Mouse (Mus musculus) olfactory bulb, adult 2 months (tissue): ENCODE results near the gene Frmd4b. TPM values are rescaled to one million over a fixed set of nuclear protein-coding genes. Genes with fewer than 3 reads are reported as not detected.

Experiments
- H3K27ac ChIP-seq: fragments of 200-500 bp; 2 replicates; pipeline ENCODE4 v1.5.1; 2012; ENCODE audit warnings: low read depth, low read length; ENCODE audit not compliant: insufficient read depth
- H3K4me1 ChIP-seq: fragments of 200-500 bp; 2 replicates; pipeline ENCODE4 v1.6.1; 2012; ENCODE audit warnings: low read length; ENCODE audit not compliant: control insufficient read depth, insufficient read depth
- H3K4me3 ChIP-seq: fragments of 200-500 bp; 2 replicates; pipeline ENCODE4 v1.5.1; 2012; ENCODE audit warnings: mild to moderate bottlenecking, low read depth, low read length, moderate library complexity; ENCODE audit not compliant: insufficient read depth
- CTCF ChIP-seq: fragments of 200-500 bp; IDR thresholded peaks from 2 replicates; pipeline ENCODE4 v1.5.1; 2012; ENCODE audit warnings: low read depth, mild to moderate bottlenecking, low read length, moderate library complexity; ENCODE audit not compliant: insufficient read depth
- POLR2A ChIP-seq: fragments of 200-500 bp; IDR thresholded peaks from 2 replicates; pipeline ENCODE4 v1.6.1; 2012; ENCODE audit warnings: mild to moderate bottlenecking, low read depth, low read length, moderate library complexity; ENCODE audit not compliant: insufficient read depth
- WGBS: fragments of 180-500 bp; shearing (Covaris S2); methylation state at CpG from one replicate; pipeline ENCODE4 v1.1.7; 2018; 5-methylcytosine and 5-hydroxymethylcytosine counted together
- polyA plus RNA-seq: library from polyadenylated mRNA; stranded (reverse); fragments of >200 nt; gene quantifications from 2 replicates; pipeline ENCODE4 v1.2.4, GENCODE M21; 2012; ENCODE audit warnings: low replicate concordance; ENCODE audit not compliant: missing spikeins, insufficient read depth, insufficient read length

The Frmd4b gene
- polyA plus RNA-seq, 1 experiment, result not detected

GRCm38 (mm10) chr6:97615901-97616461 is 1.4 kb downstream of the Frmd4b start:
- TF ChIP-seq POLR2A (no peak), CTCF (no peak)
- WGBS, result 5% methylated on average over 16 of the region's 16 CpGs
- Histone ChIP-seq H3K4me1 (peaks cover 8% of the 10 kb centered on the region; the same call in 1 of the 2 replicates), H3K4me3 (peak overlapping the region; percentile 89), H3K27ac (no peak overlapping the region)

- no peak overlapping the region for H3K27ac ChIP-seq
- H3K4me3 ChIP-seq, result no peak overlapping the region
- TF ChIP-seq POLR2A, result no peak
- no peak for TF ChIP-seq CTCF
- peaks cover 8% of the 10 kb centered on the region; the same call in 1 of the 2 replicates for H3K4me1 ChIP-seq
Observed at GRCm38 (mm10) chr6:97614179-97614578, 3.2 kb downstream of the Frmd4b start.

- 74% methylated on average over 5 of the region's 5 CpGs for WGBS
- H3K27ac ChIP-seq, result no peak overlapping the region
- peaks cover 8% of the 10 kb centered on the region; the same call in 1 of the 2 replicates for H3K4me1 ChIP-seq
- H3K4me3 ChIP-seq, result no peak overlapping the region
- TF ChIP-seq POLR2A (no peak), CTCF (no peak)
Observed at GRCm38 (mm10) chr6:97612861-97613260, 4.5 kb downstream of the Frmd4b start.

- WGBS, result 71% methylated on average over 2 of the region's 2 CpGs
- H3K4me3 ChIP-seq, result no peak overlapping the region
- H3K4me1 ChIP-seq, result no peaks in the 10 kb centered on the region
- no peak overlapping the region for H3K27ac ChIP-seq
- no peak for TF ChIP-seq POLR2A
- TF ChIP-seq CTCF, result no peak
Observed at GRCm38 (mm10) chr6:97610051-97610450, 7.3 kb downstream of the Frmd4b start.

GRCm38 (mm10) chr6:97607646-97608045 is 9.7 kb downstream of the Frmd4b start:
- WGBS, result 89% methylated on average over 3 of the region's 3 CpGs
- H3K27ac ChIP-seq, result no peak overlapping the region
- H3K4me1 ChIP-seq, result no peaks in the 10 kb centered on the region
- H3K4me3 ChIP-seq, result no peak overlapping the region
- TF ChIP-seq POLR2A (no peak), CTCF (no peak)

- Histone ChIP-seq H3K27ac (no peak overlapping the region), H3K4me3 (no peak overlapping the region), H3K4me1 (no peaks in the 10 kb centered on the region)
- 71% methylated on average over 3 of the region's 3 CpGs for WGBS
- TF ChIP-seq CTCF (no peak), POLR2A (no peak)
Observed at GRCm38 (mm10) chr6:97595218-97595617, 22.1 kb downstream of the Frmd4b start.

GRCm38 (mm10) chr6:97594589-97594988 is 22.8 kb downstream of the Frmd4b start:
- 97% methylated on average over 7 of the region's 7 CpGs for WGBS
- H3K27ac ChIP-seq, result no peak overlapping the region
- H3K4me3 ChIP-seq, result no peak overlapping the region
- no peaks in the 10 kb centered on the region for H3K4me1 ChIP-seq
- no peak for TF ChIP-seq POLR2A
- TF ChIP-seq CTCF, result no peak

- Histone ChIP-seq H3K4me3 (no peak overlapping the region), H3K27ac (no peak overlapping the region), H3K4me1 (peaks cover 3% of the 10 kb centered on the region; the same call in 1 of the 2 replicates)
- WGBS, result 78% methylated on average over 5 of the region's 5 CpGs
- TF ChIP-seq POLR2A (no peak), CTCF (no peak)
Observed at GRCm38 (mm10) chr6:97590230-97590629, 27.1 kb downstream of the Frmd4b start.

GRCm38 (mm10) chr6:97589581-97589980 is 27.8 kb downstream of the Frmd4b start:
- H3K4me1 ChIP-seq, result peaks cover 3% of the 10 kb centered on the region; the same call in 1 of the 2 replicates
- WGBS, result 69% methylated on average over 3 of the region's 3 CpGs
- TF ChIP-seq POLR2A (no peak), CTCF (no peak)
- H3K4me3 ChIP-seq, result no peak overlapping the region
- H3K27ac ChIP-seq, result no peak overlapping the region
